Mouse (Mus musculus): ENCODE measurements around the gene Car3. TPM values are rescaled to one million over a fixed set of nuclear protein-coding genes. Genes with fewer than 3 reads are reported as not detected.

Car3 gene
- total RNA-seq, 2 experiments from 2014 or later, result 553 to 694 TPM

DNA sequence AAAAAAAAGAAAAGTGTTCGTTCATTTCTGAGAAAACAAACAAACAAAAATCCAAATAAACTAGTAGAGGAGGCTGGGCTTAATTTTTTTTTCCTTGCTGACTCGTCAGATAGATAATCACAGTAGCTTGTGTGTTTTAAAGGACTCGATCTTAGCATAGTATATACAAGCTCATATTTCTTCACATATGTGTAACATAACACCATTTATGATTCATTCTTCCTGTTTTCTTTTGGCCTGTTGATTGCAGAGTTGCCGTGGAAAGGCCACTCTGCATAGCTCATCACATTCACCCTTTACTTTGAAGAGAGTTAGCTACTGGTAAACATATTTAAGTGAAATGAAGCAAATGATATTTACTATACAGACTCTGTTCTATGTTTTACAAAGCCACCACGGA lies 30.4 kb downstream of the Car3 start:
- intact Hi-C loops (cut with DNase I; ENCODE audit: low total_unique reads), result no loop called here
- no peak for DNase-seq

DNA sequence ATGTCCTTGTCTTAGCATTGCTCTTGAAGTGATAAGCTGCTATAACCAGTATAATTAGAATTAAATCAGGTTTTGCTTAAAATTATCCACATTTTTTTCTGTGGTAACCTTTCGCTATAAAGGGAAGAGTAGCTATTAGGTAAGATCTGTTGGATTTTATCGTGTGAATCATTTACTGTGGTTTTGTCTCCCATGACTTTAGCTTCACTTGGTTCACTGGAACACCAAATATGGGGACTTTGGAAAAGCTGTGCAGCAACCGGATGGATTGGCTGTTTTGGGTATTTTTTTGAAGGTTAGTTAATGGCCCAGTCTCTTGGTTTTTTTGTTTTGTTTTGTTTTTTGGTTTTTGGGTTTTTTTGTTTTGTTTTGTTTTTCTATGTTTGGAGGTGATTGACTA lies 32.0 kb downstream of the Car3 start:
- intact Hi-C loops (cut with DNase I; ENCODE audit: low total_unique reads), result no loop called here
- DNase-seq, result no peak

DNA sequence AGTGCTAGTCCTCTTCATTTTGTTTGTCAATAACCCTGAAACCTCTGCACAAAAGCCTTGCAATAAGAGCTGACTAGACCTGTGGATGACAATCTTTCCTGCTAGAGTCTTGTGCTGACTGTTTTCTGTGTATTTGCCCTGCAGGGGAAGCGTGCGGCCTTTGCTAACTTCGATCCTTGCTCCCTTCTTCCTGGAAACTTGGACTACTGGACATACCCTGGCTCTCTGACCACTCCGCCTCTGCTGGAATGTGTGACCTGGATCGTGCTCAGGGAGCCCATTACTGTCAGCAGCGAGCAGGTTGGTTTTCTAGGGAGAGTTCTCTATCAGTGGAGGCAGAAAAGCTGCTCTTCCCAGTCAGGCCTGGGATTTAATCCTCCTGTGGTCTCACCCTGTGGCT lies 34.5 kb downstream of the Car3 start:
- intact Hi-C loops (cut with DNase I; ENCODE audit: low total_unique reads), result no loop called here
- peak; percentile 7 for DNase-seq

DNA sequence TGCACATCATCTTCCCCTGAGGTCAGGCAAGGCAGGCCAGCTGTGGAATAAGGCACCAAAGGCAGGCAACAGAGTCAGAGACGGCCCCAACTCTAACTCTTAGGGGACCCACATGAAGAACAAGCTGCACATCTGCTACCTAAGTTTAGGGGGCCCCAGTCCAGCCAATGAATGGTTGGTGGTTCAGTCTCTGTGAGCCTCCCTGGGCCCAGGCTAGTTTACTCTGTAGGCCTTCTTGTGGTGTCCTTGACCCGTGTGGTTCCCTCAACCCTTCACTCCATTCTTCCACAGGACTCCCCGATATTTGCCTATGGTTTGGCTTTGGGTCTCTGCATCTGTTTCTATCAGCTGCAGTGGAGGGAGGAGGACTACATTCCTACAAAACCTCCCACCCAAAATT lies 40.1 kb downstream of the Car3 start:
- intact Hi-C loops (cut with DNase I; ENCODE audit: low total_unique reads), result no loop called here
- DNase-seq, result no peak

DNA sequence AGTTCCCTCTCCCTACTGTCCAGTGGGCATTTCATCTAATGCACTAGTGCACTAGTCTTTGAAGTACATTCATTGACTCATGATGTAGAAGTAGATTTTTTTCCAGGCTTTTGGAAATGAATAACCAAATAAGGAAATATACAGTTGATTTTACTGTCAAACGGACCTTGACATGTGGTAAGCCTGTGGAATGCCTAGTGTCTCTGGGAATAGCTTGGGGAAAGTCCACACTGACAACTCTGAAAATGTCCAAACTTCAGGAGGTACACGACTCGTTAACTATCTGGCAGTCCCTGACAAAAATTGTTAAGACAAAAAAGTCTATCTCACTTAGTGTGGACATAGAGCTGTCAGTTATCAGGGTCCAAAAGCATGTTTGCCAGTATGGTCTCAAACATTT lies 40.9 kb downstream of the Car3 start:
- intact Hi-C loops (cut with DNase I; ENCODE audit: low total_unique reads), result no loop called here
- no peak for DNase-seq

DNA sequence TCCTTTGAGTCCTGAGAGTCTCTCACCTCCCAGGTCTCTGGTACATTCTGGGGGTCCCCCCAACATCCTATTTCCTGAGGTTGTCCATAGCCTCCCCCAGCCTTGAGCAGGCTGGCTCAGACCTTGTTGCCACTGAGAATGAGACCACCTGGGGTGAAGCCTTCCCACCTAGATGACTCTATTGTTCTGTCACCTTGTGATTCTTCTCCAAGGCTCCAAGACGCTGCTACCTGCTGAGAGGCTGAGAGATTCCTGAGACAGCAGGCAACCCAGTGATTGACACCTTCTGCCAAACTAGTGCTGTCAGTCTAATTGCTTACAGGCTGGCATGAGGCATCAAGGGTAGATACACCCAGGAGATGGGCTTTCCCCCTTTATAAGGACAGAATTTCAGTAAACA lies 44.0 kb downstream of the Car3 start:
- intact Hi-C loops (cut with DNase I; ENCODE audit: low total_unique reads), result no loop called here
- no peak for DNase-seq

DNA sequence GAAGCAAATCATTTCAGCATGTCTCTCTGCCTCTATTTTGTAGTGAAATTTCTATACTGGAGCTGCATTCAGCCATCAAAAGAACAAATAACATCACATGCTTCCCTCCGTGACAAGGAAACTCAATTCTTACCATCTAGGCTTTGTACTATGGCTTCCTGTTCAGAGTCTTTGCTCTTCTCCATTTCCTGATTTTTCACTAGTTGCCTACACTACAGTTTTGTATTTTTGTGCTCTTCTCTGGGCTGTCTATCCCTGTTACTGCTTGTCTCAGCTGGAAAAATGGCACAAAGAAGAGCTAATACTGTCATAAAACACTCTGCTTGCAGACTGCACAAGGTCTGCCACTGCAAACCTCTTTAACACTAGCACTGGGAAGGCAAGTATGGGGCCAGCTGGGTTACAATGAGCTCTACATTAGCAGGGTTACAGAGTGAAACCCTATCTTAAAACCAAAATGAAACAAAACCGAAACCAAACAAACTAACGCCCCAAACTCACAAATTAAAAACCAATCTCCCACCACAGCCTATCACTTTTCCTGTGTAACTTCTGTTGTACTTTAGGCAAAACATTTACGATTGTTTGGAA lies 48.8 kb downstream of the Car3 start:
- intact Hi-C loops (cut with DNase I; ENCODE audit: low total_unique reads), result no loop called here
- no peak for DNase-seq

DNA sequence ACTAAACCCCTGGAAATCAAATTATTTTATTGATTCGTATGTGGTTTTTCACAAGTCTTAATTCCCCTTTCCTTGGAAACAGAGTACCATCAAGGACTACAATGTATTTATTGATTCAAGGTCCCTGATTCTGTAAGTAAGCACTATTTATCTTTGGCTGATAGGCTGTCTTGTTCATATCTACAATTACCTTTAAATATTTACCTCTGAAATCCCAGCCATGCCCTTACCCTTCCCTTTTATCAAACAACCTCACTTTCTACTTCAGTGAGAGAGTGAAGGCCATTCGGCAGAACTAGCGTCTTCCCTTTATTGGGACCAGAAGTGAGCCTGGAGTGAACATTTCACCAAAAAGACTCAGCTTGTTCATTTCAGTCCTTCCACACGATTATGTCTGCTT lies 50.5 kb downstream of the Car3 start:
- intact Hi-C loops (cut with DNase I; ENCODE audit: low total_unique reads), result no loop called here
- DNase-seq, result no peak

DNA sequence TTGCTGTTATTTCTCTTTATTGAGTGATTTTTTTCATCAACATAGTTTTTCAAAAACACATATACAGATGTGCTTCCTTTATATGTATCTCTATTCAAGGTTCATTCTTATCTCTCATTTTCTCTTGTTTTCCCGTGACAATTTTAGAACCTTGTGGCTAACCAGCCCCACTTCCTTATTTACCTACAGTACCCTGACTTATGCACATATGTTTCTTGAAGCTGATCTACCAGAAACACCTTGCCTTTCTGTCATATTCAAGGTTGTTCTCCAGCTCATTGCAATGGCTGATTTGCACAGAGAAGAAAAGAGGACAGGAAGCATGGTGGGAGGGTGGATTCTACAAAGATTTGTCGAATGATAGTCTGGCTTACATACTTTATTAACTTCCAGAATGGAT lies 52.0 kb downstream of the Car3 start:
- intact Hi-C loops (cut with DNase I; ENCODE audit: low total_unique reads), result no loop called here
- DNase-seq, result no peak

DNA sequence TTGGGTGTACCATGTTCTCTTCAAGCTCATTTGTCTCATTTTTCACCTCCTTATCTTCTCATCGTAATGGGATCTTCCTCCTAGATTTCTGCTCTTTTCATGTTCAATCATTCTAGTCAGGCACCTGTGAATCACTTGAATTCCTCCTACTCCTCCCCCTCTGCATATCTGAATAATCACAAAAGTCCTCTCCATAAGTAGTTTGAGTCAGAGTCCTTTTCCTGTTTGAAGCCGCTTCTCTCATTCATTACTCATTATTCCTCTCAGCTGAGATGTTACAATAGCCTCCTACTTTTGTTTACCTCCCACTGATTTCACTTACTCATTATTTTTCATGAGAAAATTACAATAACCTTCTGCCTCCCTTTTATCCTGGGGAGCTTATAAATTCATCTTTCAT lies 53.9 kb downstream of the Car3 start:
- intact Hi-C loops (cut with DNase I; ENCODE audit: low total_unique reads), result no loop called here
- no peak for DNase-seq

Other genes starting within 250 kb of the Car3 start
- under 1 TPM; 0.31 to 0.45 TPM for gene Car13, start 221.8 kb upstream of the Car3 start, total RNA-seq (2021)
- not detected for gene Car1, start 55.1 kb upstream of the Car3 start, total RNA-seq (2021)
- gene Car2, start 22.8 kb downstream of the Car3 start, total RNA-seq (2021), result 1 to 10 TPM; 7.2 to 8.4 TPM

Data from gastrocnemius, postnatal 14 days (tissue).